Comparison of ENCODE assay signal across 24 mouse cellular contexts in the genomic region with DNA sequence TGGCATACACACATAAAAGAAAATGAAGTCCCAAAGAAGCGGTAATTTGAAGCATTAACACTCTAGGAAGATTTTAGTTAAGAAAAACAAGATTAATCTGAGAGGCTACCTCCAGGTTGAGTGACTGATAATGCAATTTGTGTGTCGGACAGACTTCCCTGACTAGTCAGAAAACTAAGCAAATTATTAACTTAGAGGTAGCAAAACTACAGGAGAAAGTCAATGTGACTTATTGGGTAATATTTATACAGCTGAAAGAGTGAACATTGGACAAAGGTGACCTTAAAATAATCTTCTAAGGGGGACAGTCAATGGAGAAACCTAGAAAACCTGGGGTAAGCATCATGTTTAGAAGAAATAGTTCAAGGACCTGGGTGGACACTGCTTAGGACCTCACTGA. TPM values are rescaled to one million over a fixed set of nuclear protein-coding genes. Genes with fewer than 3 reads are reported as not detected.
DNase-seq lines count a peak whose midpoint lies in the region; ATAC-seq and TF ChIP-seq lines count a peak whose summit lies in the region.
"Had no signal": no experiment of that assay in that cellular context is flagged by ENCODE, and none has a peak within 500 bp of the region (broad histone marks: within the 10 kb centered on the region; RNA-seq: fewer than 3 reads in every experiment).

No protein-coding gene starts in this region.

- H3K4me2 ChIP-seq in kidney, embryonic 16.5 days (replicated peaks; ENCODE audit: low read depth, low read length) = no peak overlapping the region
- no peak overlapping the region for H3K4me2 ChIP-seq in liver, embryonic 13.5 days
- no peak overlapping the region for H3K4me2 ChIP-seq in intestine, postnatal 0 days (replicated peaks; ENCODE audit: low read depth)
- H3K4me2 ChIP-seq: embryonic facial prominence, embryonic 13.5 days; forebrain, embryonic 12.5 days; heart, embryonic 11.5 days; heart, embryonic 15.5 days; hindbrain, embryonic 13.5 days had no signal

- ATAC-seq in kidney, embryonic 16.5 days (ENCODE audit: low FRiP score, low TSS enrichment) = no peak
- peak; percentile 59; the same call in 1 of the 2 replicates for ATAC-seq in liver, embryonic 13.5 days (ENCODE audit: low read depth)
- peak; percentile 26; the same call in 1 of the 2 replicates for ATAC-seq in intestine, postnatal 0 days
- ATAC-seq in granulocyte monocyte progenitor cell, adult 5-6 weeks (replicated peaks; ENCODE audit: poor library complexity, severe bottlenecking) = no peak
- ATAC-seq: CD4-positive, CD25-positive, alpha-beta regulatory T cell, adult 4 months; forebrain, embryonic 16.5 days had no signal

- H3K4me3 ChIP-seq in kidney, adult 2 months (ENCODE audit: insufficient read depth, low read depth, low read length) = peak overlapping the region; percentile 20; the same call in 1 of the 2 replicates
- H3K4me3 ChIP-seq in kidney, embryonic 16.5 days (ENCODE audit: low read length) = no peak overlapping the region
- H3K4me3 ChIP-seq in liver, embryonic 13.5 days (replicated peaks) = no peak overlapping the region
- H3K4me3 ChIP-seq in intestine, postnatal 0 days (ENCODE audit: low read depth, low read length) = no peak overlapping the region
- H3K4me3 ChIP-seq: embryonic facial prominence, embryonic 13.5 days; forebrain, embryonic 12.5 days; heart, adult 2 months; heart, embryonic 15.5 days; hindbrain, embryonic 13.5 days had no signal

- H3K9me3 ChIP-seq in kidney, embryonic 16.5 days (ENCODE audit: low read length) = no peaks in the 10 kb centered on the region
- H3K9me3 ChIP-seq in liver, embryonic 13.5 days (replicated peaks) = no peaks in the 10 kb centered on the region
- H3K9me3 ChIP-seq in intestine, postnatal 0 days (ENCODE audit: control insufficient read depth) = no peaks in the 10 kb centered on the region
- H3K9me3 ChIP-seq: embryonic facial prominence, embryonic 13.5 days; forebrain, embryonic 12.5 days; G1E; heart, embryonic 15.5 days; hindbrain, embryonic 13.5 days had no signal

- WGBS in kidney, adult 2 months = 39% methylated on average over 2 of the region's 2 CpGs
- WGBS in kidney, embryonic 16.5 days = 53% methylated on average over 2 of the region's 2 CpGs
- WGBS in liver, embryonic 13.5 days (ENCODE audit: insufficient replicate concordance) = 45% methylated on average over 2 of the region's 2 CpGs
- 32% methylated on average over 2 of the region's 2 CpGs for WGBS in intestine, postnatal 0 days

- H3K27ac ChIP-seq in kidney, adult 2 months (ENCODE audit: insufficient read depth, low read depth, low read length) = peak overlapping the region; percentile 97
- H3K27ac ChIP-seq in kidney, embryonic 16.5 days (ENCODE audit: low read length) = no peak overlapping the region
- H3K27ac ChIP-seq in liver, embryonic 13.5 days = 0 out of 2 replicates have a peak overlapping the region, but pooled peaks have one; percentile 55
- H3K27ac ChIP-seq in intestine, postnatal 0 days (ENCODE audit: low read depth, low read length) = no peak overlapping the region
- H3K27ac ChIP-seq: embryonic facial prominence, embryonic 13.5 days; forebrain, embryonic 12.5 days; heart, adult 2 months; heart, embryonic 15.5 days; hindbrain, embryonic 13.5 days had no signal

- no peaks in the 10 kb centered on the region for H3K27me3 ChIP-seq in kidney, adult 2 months (replicated peaks; ENCODE audit: control insufficient read depth, insufficient read depth, low read length)
- no peaks in the 10 kb centered on the region for H3K27me3 ChIP-seq in kidney, embryonic 16.5 days (ENCODE audit: insufficient read depth, low read length)
- no peaks in the 10 kb centered on the region for H3K27me3 ChIP-seq in liver, embryonic 13.5 days
- no peaks in the 10 kb centered on the region for H3K27me3 ChIP-seq in intestine, postnatal 0 days (replicated peaks; ENCODE audit: control insufficient read depth, insufficient read depth, low read length)
- H3K27me3 ChIP-seq: embryonic facial prominence, embryonic 13.5 days; forebrain, embryonic 12.5 days; heart, embryonic 15.5 days; hindbrain, embryonic 13.5 days had no signal

- TF ChIP-seq POLR2A in kidney, adult 2 months (IDR thresholded peaks at IDR 0.05; ENCODE audit: low read depth, low read length) = no peak

- no peaks in the 10 kb centered on the region for H3K36me3 ChIP-seq in kidney, adult 2 months (ENCODE audit: control insufficient read depth, insufficient read depth, low read length)
- no peaks in the 10 kb centered on the region for H3K36me3 ChIP-seq in kidney, embryonic 16.5 days (ENCODE audit: insufficient read depth, low read length)
- H3K36me3 ChIP-seq in liver, embryonic 13.5 days = no peaks in the 10 kb centered on the region
- no peaks in the 10 kb centered on the region for H3K36me3 ChIP-seq in intestine, postnatal 0 days (ENCODE audit: control insufficient read depth, insufficient read depth)
- H3K36me3 ChIP-seq: embryonic facial prominence, embryonic 13.5 days; forebrain, embryonic 12.5 days; G1E; heart, embryonic 15.5 days; hindbrain, embryonic 13.5 days had no signal

- H3K4me1 ChIP-seq in kidney, adult 2 months (ENCODE audit: control insufficient read depth, insufficient read depth, low read length) = peaks cover 29% of the 10 kb centered on the region
- peaks cover 17% of the 10 kb centered on the region for H3K4me1 ChIP-seq in kidney, embryonic 16.5 days (ENCODE audit: insufficient read depth, low read length)
- H3K4me1 ChIP-seq in liver, embryonic 13.5 days (replicated peaks) = peaks cover 14% of the 10 kb centered on the region; the same call in 1 of the 2 replicates
- peaks cover 11% of the 10 kb centered on the region; the same call in 1 of the 2 replicates for H3K4me1 ChIP-seq in intestine, postnatal 0 days (replicated peaks; ENCODE audit: control insufficient read depth, insufficient read depth, low read length)
- H3K4me1 ChIP-seq: hindbrain, embryonic 13.5 days had no signal

- peak; percentile 74 for DNase-seq in kidney, adult 2 months
- no peak for DNase-seq in liver, embryonic 13.5 days
- DNase-seq in liver = no peak
- no peak for DNase-seq in adipocyte (ENCODE audit: low spot score)
- DNase-seq: adrenal gland, postnatal 10 days; B cell, adult 2 months; cerebellum, adult 11 months; cerebellum, adult 8-10 months; cerebellum, postnatal 25 days; gastrocnemius, postnatal 10 days; heart, adult 2 months; heart, postnatal 14 days had no signal

- H3K9ac ChIP-seq in kidney, embryonic 16.5 days (replicated peaks; ENCODE audit: low read length) = no peak overlapping the region
- H3K9ac ChIP-seq in liver, embryonic 13.5 days = no peak overlapping the region
- no peak overlapping the region for H3K9ac ChIP-seq in intestine, postnatal 0 days (ENCODE audit: low read depth, low read length)
- H3K9ac ChIP-seq: embryonic facial prominence, embryonic 13.5 days; forebrain, embryonic 12.5 days; heart, embryonic 15.5 days; hindbrain, embryonic 13.5 days had no signal

- no peak for TF ChIP-seq CTCF in kidney, adult 2 months (conservative IDR thresholded peaks at IDR 0.05; ENCODE audit: insufficient read depth, insufficient read length, low read depth, low read length)
- no peak for TF ChIP-seq CTCF in intestine, postnatal 0 days (IDR thresholded peaks at IDR 0.05; ENCODE audit: low read depth)

RNA-seq across cellular contexts. Expression of gene Grid1, which starts 60.0 kb away (rescaled TPM):
- 1.3 and 1.4 TPM in 2 replicates for polyA plus RNA-seq in kidney, adult 2 months (2012; rRNA removed)
- 0.80 and 0.89 TPM in 2 replicates for polyA plus RNA-seq in kidney, embryonic 16.5 days (2015; fragmentation: Nextera tagmentation; extraction: Ambion mirVana)
- polyA plus RNA-seq in liver, embryonic 13.5 days (2015; fragmentation: Nextera tagmentation; extraction: Ambion mirVana) = 0.07 and 0.15 TPM in 2 replicates
- 0.12 TPM in 2 replicates for polyA plus RNA-seq in intestine, postnatal 0 days (2015; fragmentation: Nextera tagmentation; extraction: Ambion mirVana)
- not detected in 2 replicates for total RNA-seq in granulocyte monocyte progenitor cell, adult 5-6 weeks (2014; fragmentation: Nextera tagmentation)
- total RNA-seq in granulocyte monocyte progenitor cell, adult 5-6 weeks (2017) = not detected in 2 replicates
- total RNA-seq: heart, adult 2 months; heart, postnatal 14 days; hematopoietic stem cell, adult 5-6 weeks had no signal
- polyA plus RNA-seq: CD4-positive, CD25-positive, alpha-beta regulatory T cell, adult 4 months; G1E had no signal

Comparison
In these comparisons a context has a peak if more than half of its experiments do, and no peak if none do; other contexts are left out.
1. H3K27ac ChIP-seq: peak in kidney, adult 2 months (single experiment) and liver, embryonic 13.5 days (single experiment); none in kidney, embryonic 16.5 days (single experiment) and intestine, postnatal 0 days (single experiment).
2. ATAC-seq: peak in liver, embryonic 13.5 days (single experiment) and intestine, postnatal 0 days (single experiment); none in kidney, embryonic 16.5 days (single experiment) and granulocyte monocyte progenitor cell, adult 5-6 weeks (single experiment).